In the genomic region with DNA sequence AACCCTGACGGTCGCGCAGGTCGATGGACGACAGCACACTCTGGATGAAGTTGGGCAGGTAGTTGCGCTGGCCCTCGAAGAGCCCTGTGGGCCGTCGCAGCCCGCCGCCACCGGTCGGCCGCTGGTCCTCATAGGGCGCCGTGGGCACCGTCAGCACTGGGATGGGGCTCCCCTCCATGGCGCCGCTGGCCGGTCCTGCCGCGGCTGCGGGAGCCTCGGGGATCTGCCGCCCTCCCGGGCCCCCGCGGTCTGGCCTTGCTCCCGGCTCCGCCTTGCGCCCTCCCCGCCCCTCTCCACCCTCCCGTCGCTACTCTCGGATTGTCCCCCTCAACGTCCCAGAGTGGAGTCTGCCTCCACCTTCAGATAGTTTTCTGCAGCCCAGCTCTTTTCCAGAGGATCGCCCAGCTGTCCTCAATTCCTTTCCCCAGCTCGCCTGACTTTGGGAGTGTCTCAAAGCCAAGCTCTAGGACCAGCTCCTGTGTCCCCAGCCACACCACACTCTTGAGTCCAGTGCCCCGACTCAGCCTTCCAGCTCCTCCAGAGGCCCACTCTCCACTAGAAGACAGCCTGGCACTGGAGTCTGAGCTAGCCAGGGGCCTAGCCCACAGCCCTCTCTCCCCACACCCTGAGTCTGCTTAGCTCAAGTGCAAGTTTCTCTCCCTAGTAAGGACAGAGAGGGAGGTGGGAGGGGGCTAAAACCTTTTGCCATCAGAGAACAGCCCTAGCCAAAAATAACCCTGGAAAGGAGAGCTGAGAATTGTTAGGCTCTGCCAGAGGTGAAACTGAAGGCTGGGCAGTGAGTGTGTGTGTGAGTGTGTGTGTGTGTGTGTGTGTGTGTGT, we compare ENCODE assay signal across 7 mouse cellular contexts. TPM values are rescaled to one million over a fixed set of nuclear protein-coding genes. Genes with fewer than 3 reads are reported as not detected.
DNase-seq lines count a peak whose midpoint lies in the region; ATAC-seq lines count a peak whose summit lies in the region.

A gene (minus strand): TSS at position 244 of the 840 bp plus-strand sequence.

- DNase-seq in adrenal gland, postnatal 25 days = peak; percentile 73
- peak; percentile 24 to 52 for DNase-seq in kidney, postnatal 36 days
- DNase-seq in midbrain, embryonic 14.5 days = peak; percentile 41
- no peak for DNase-seq in frontal cortex, postnatal 25 days (ENCODE audit: low spot score in 2 of 2)
- no peak for DNase-seq in right cerebral cortex, postnatal 10 days (ENCODE audit: low spot score in 2 of 2)

- peak within 1 kb of the TSS; percentile 77 for H3K4me2 ChIP-seq in embryonic facial prominence, embryonic 15.5 days (replicated peaks)
- H3K4me2 ChIP-seq in heart, embryonic 15.5 days = peak within 1 kb of the TSS; percentile 75
- H3K4me2 ChIP-seq in midbrain, embryonic 14.5 days (ENCODE audit: low read length) = peak within 1 kb of the TSS; percentile 67

- WGBS in embryonic facial prominence, embryonic 15.5 days = 1% methylated on average over 39 of the region's 39 CpGs
- WGBS in heart, embryonic 15.5 days = under 1% methylated on average over 38 of the region's 39 CpGs
- under 1% methylated on average over 39 of the region's 39 CpGs for WGBS in midbrain, embryonic 14.5 days

- no peaks in the 10 kb centered on the region for H3K36me3 ChIP-seq in embryonic facial prominence, embryonic 15.5 days
- H3K36me3 ChIP-seq in heart, embryonic 15.5 days = no peaks in the 10 kb centered on the region
- H3K36me3 ChIP-seq in midbrain, embryonic 14.5 days (ENCODE audit: control insufficient read depth, insufficient read depth, low read length) = no peaks in the 10 kb centered on the region

- H3K4me3 ChIP-seq in embryonic facial prominence, embryonic 15.5 days (replicated peaks) = peak within 1 kb of the TSS; percentile 59
- peak within 1 kb of the TSS; percentile 72 for H3K4me3 ChIP-seq in heart, embryonic 15.5 days
- peak within 1 kb of the TSS; percentile 34 for H3K4me3 ChIP-seq in midbrain, embryonic 14.5 days (replicated peaks; ENCODE audit: low read depth, low read length)

- peak; percentile 88 for ATAC-seq in embryonic facial prominence, embryonic 15.5 days (ENCODE audit: insufficient number of reproducible peaks, low FRiP score, low TSS enrichment, low read depth)
- ATAC-seq in heart, embryonic 15.5 days (replicated peaks; ENCODE audit: insufficient number of reproducible peaks, insufficient read depth, low FRiP score, low read depth) = peak; percentile 88
- ATAC-seq in midbrain, embryonic 14.5 days (ENCODE audit: low FRiP score, low TSS enrichment) = no peak

- H3K9me3 ChIP-seq in embryonic facial prominence, embryonic 15.5 days (replicated peaks) = no peaks in the 10 kb centered on the region
- no peaks in the 10 kb centered on the region for H3K9me3 ChIP-seq in heart, embryonic 15.5 days (replicated peaks)
- no peaks in the 10 kb centered on the region for H3K9me3 ChIP-seq in midbrain, embryonic 14.5 days (ENCODE audit: control insufficient read depth, low read length)

- H3K4me1 ChIP-seq in embryonic facial prominence, embryonic 15.5 days = peaks cover 13% of the 10 kb centered on the region
- H3K4me1 ChIP-seq in heart, embryonic 15.5 days (replicated peaks) = peaks cover 24% of the 10 kb centered on the region
- H3K4me1 ChIP-seq in midbrain, embryonic 14.5 days (ENCODE audit: control insufficient read depth, insufficient read depth, low read length) = peaks cover 6% of the 10 kb centered on the region

- H3K27ac ChIP-seq in embryonic facial prominence, embryonic 15.5 days (replicated peaks) = peak within 1 kb of the TSS; percentile 79
- H3K27ac ChIP-seq in heart, embryonic 15.5 days = peak within 1 kb of the TSS; percentile 93
- H3K27ac ChIP-seq in midbrain, embryonic 14.5 days (replicated peaks; ENCODE audit: low read depth, low read length) = no peak within 1 kb of the TSS

- peaks cover 14% of the 10 kb centered on the region for H3K27me3 ChIP-seq in embryonic facial prominence, embryonic 15.5 days
- peaks cover 4% of the 10 kb centered on the region; the same call in 1 of the 2 replicates for H3K27me3 ChIP-seq in heart, embryonic 15.5 days
- peaks cover 27% of the 10 kb centered on the region for H3K27me3 ChIP-seq in midbrain, embryonic 14.5 days (ENCODE audit: control insufficient read depth, insufficient read depth, low read length)

- peak within 1 kb of the TSS; percentile 47 for H3K9ac ChIP-seq in embryonic facial prominence, embryonic 15.5 days
- H3K9ac ChIP-seq in heart, embryonic 15.5 days = peak within 1 kb of the TSS; percentile 84
- peak within 1 kb of the TSS; percentile 39; the same call in 1 of the 2 replicates for H3K9ac ChIP-seq in midbrain, embryonic 14.5 days (replicated peaks; ENCODE audit: low read length)

RNA-seq across cellular contexts. Expression of the gene that starts here (rescaled TPM):
- total RNA-seq in adrenal gland, postnatal 25 days (2021) = 46.2 and 54.3 TPM in 2 replicates
- polyA plus RNA-seq in embryonic facial prominence, embryonic 15.5 days (2015; fragmentation: Nextera tagmentation; extraction: Ambion mirVana) = 6.5 and 8.8 TPM in 2 replicates
- polyA plus RNA-seq in heart, embryonic 15.5 days (2015; fragmentation: Nextera tagmentation; extraction: Ambion mirVana) = 6.1 and 7.6 TPM in 2 replicates
- polyA plus RNA-seq in midbrain, embryonic 14.5 days (2014; fragmentation: Nextera tagmentation; extraction: Ambion mirVana) = 0.91 and 1.3 TPM in 2 replicates

Comparison
In these comparisons a context has a peak if more than half of its experiments do, and no peak if none do; other contexts are left out.
1. DNase-seq: peak in adrenal gland, postnatal 25 days (single experiment), kidney, postnatal 36 days (2 of 2) and midbrain, embryonic 14.5 days (single experiment); none in frontal cortex, postnatal 25 days (0 of 2) and right cerebral cortex, postnatal 10 days (0 of 2).
2. Peak in every context shown above with its lines, with median percentiles within 50 percentile points of each other: H3K4me2 ChIP-seq, H3K4me3 ChIP-seq and H3K9ac ChIP-seq.